Mouse (Mus musculus): ENCODE measurements around the gene Ddb1. TPM values are rescaled to one million over a fixed set of nuclear protein-coding genes. Genes with fewer than 3 reads are reported as not detected.
A peak's percentile ranks its signal among the peaks of the same experiment; 100 is the strongest.

Ddb1 gene
- total RNA-seq, 2 experiments from 2014 or later: 186 to 427 TPM

DNA sequence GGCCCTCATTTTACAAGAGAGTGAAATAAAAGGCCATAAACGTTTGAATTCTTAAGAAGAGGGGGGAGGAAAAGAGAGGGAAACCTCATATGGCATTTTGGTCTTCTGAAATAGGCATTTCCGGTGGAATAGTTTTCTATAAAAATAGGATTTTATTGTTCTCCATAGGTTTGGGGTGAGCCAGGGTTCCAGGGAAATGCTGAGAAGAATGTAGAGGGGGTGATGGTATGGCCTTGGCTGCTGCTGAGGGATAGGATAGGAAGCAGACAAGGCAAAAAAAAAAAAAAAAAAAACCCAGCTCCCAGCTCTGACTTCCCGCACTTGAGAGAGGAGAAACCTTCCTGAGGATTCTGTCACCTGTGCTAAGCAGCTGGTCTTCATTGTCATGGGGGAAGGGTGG is 50.9 kb downstream of the Ddb1 start:
- no peak for ATAC-seq (replicated peaks; ENCODE audit: poor library complexity, severe bottlenecking)

DNA sequence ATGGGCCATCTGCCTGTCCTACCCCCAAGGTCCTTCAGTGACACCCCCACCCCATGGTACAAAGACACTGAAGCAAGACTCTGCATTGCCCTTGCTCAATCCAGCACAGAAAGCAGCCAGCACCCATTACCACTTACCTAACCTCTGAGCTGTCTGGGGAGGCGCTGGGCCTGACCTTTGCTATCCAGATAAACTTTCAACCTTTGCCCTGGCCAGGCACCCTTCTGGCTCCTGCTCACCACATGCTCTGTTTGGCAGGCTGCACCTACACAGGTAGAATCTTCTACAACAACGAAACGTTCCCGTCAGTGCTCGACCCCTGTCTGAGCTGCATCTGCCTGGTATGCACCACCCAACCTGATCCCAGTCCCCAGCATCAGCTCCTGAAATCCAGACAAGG is 52.6 kb downstream of the Ddb1 start:
- ATAC-seq (replicated peaks; ENCODE audit: poor library complexity, severe bottlenecking): no peak

DNA sequence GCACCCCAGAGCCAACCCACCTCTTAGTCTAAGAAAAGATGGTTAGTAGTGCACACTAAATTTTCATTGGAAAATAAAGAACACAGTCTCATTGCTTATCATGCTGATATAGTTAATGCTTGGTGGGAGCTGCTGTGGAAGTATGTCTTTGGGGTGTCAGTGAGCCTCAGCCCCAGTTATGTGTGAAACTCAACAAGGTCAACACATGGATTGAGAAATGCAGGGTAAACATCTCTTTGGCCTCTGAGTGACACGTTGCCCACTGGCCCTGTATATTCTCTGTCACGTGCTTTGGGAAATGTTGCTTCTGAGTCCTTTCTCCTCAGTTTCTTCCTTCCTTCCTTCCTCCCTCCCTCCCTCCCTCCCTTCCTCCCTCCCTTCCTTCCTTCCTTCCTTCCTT is 53.3 kb downstream of the Ddb1 start:
- no peak for ATAC-seq (replicated peaks; ENCODE audit: poor library complexity, severe bottlenecking)

DNA sequence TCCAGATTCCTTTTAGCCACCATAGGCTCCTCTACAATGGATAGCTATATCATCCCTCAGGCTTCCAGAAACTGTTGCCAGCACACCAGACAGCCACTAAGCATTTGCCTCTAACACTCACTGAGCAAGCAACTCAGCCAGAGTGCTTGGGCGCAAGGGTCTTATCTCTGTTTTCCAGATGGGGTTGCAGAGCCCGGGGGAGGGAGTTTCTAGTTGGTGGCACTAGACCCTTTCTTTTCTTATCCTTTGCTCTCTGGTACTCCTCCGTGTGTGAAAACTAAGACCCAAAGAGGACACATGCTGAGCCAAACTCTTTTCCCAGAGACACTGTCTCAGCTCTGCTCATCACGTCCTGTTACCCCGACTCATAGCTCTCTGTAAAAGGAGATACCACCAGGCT is 56.2 kb downstream of the Ddb1 start:
- ATAC-seq (replicated peaks; ENCODE audit: poor library complexity, severe bottlenecking): no peak

DNA sequence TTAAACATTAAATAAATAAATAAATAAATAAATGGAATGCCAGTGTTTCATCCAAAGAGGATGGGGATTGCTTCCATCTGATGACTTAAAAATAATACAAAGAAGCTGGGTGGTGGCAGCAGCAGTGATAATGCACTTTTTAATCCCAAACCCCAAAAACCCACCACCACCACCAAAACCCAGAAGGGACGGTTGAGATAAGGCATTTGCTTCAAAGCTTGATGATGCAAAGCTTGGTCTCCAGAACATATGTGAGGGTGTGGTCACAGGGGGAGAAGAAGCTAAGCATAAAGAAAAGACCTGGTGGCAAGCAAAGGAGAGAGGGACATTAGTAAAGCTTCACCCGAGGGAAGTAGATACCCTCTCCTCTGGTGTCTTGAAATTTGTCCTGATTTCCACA is 56.8 kb downstream of the Ddb1 start:
- ATAC-seq (replicated peaks; ENCODE audit: poor library complexity, severe bottlenecking): no peak

DNA sequence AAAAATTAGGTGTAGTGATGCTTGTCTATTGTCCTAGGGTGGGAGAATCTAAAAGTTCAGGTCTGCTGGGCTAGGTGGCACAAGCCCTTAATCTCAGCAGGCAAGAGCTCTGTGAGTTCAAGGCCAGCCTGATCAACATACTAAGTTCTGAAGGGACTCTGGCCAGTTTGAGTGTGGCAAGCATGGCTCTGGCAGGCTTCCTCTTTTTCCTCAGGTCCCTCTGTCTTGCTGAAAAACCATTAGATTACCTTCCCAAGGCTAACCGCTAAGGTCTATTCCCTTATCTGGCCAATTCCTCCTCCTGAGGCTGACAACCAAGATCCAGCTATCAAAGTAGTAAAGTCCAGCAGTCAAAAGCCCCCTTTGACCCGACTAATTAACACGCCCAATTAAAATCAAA is 57.5 kb downstream of the Ddb1 start:
- peak; percentile 46 for ATAC-seq (replicated peaks; ENCODE audit: poor library complexity, severe bottlenecking)

DNA sequence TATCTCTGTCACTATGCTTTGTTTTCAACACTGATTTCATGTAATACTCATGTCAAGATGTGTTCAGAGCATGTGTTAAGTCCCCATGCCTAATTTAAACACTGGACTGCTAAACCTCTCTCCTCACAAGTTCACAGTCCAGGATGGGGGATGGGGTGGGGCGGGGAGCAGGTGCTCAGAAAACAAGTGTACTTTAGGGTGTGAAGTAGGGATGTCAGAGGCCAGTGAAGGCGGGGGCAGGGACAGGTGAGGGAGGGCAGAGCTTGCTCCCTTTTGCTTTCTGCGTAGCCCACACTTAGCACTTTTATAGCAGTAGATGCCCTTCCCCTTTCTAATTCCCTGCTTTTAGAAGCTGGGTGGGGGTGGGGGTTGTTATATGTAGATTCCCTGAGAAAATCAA is 60.0 kb downstream of the Ddb1 start:
- no peak for ATAC-seq (replicated peaks; ENCODE audit: poor library complexity, severe bottlenecking)

DNA sequence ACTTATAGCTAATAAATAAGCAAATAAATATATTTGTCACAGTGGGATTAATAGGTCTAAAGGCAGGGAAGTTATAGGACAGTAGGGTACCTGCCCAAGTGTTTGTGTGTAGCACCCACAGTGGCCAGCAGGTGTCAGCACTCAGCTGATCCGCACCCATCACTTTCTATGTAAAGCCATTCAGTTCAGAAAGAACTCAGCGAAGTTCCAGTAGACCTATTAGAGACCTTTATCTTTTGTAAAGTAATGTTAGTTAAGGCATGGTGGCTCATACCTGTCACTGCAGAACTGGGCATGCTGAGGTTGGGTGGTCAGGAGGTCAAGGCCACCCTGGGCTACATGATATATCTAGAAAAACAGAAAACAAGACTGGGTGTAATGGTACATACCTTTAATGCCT is 60.4 kb downstream of the Ddb1 start:
- ATAC-seq (replicated peaks; ENCODE audit: poor library complexity, severe bottlenecking): peak; percentile 83

DNA sequence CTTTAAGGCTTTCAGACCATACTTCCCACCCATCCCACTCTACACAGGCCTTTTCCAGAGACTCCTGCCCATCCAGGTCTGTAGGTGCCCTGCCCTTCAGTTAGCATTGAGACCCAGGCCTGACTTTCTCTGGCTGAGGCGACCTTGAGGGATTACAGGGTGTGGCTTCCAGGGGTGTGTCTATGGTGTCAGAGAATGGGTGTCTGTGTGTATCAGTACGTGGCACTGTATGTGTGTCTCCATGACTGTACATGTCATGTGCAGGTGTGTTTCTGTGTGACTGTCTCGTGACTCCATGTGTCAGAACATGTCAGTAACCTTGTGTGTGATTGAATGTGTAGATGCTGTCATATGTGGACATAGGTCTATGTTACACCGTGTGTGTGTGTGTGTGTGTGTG is 66.2 kb downstream of the Ddb1 start:
- ATAC-seq (replicated peaks; ENCODE audit: poor library complexity, severe bottlenecking): no peak

DNA sequence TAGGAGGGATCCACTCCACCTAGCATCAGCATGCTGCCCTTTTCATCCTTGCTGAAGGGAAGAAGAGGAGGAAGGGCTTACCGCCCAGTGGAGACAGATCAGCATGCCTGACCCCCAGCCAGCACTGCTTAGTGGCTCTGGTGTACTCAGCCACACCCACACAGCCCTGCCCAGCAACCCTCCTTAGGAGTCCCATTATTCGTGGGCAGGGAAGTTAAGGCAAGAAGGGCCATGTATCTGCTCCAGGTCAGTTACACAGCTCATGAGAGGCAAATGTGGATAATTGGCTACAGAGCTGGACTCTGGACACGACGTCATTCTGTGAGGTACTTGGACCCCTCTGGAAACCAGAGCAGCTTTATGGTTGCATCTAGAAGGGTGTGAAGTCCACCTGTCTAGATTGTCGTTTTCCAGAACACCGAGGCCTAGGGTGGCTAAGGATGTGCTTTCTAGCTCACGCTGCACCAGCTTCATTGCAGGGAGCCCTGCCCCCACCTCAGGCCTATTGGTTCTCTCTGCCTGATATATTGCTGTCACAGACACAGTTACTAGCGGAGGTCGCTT is 66.8 kb downstream of the Ddb1 start:
- ATAC-seq (replicated peaks; ENCODE audit: poor library complexity, severe bottlenecking): no peak

DNA sequence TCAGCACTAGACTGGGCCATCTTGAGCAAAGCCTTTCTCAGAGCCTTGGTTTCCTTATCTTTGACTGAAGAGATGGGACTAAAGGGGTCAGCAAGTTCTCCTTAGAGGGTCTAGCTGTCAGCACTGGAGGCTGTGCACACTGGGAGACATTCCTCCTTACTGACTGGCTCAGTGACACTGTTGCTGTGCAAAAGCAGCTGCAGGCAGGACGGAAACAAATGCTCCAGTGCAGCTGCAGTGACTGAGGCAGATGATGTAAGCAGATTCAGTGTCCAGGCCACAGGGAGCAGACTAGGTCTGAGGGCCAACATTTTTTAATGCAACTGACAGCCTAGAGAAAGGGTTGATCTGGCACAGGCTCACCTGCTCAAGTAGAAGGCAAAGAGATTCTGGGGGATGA is 68.1 kb downstream of the Ddb1 start:
- no peak for ATAC-seq (replicated peaks; ENCODE audit: poor library complexity, severe bottlenecking)

DNA sequence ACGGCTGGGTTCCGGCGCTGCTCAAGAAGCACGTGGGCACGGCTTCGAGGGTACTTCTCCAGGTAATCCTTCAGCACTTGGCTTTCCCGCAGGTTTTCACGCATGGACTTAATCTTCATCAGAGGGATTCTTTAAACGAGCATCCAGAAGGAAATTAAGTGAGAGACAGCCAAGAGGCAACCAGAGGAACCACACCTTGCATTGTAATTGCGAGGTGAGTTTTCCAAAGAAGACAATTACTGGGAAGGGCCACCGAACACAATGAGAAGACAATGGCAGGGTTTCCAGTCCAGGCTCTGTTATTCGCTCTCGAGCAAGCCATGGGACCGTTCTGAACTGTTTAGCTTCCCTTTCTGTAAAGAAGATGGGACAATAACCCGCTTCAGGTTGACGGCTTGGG is 71.5 kb downstream of the Ddb1 start:
- ATAC-seq (replicated peaks; ENCODE audit: poor library complexity, severe bottlenecking): no peak

DNA sequence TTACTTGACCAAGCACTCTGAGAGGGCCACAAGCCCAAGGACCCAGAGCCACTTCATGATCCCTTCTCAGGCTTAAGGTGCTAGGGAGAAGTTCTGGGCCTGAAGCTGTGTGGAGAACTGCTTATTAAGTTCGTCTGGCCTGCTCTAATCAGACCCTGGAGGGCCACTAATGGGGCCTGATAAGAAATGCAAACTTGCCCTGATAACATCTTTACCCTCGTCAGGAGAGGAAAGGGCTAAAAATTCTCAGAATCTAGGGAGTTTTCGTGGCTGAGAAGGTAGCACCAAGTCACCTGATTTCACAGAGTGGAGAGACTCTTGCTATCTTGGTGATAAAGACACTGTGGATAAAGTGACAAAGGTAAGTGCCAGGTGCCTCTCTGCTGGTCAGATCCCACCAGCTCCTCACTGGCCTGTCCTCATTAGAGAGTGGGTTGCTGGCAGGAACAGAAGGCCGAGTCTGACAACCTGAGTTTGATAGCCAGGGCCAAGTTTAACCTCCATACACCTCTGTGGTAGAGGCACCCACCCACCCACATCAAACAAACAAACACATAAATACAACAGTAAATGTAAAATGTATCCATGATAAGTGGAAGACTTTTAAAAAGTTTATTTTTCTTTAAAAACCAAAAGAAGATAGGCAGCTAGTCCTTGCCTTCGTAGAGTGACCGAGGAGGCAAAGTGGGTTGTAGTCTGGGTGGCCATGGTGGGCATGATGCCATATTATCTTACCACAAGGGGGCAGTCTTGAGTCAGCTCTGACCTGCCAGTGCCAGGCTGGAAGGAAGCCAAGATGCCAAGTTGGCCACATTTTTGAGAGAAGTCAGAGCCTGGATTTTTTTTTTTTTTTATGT is 73.0 kb downstream of the Ddb1 start, which contains the start of gene Pga5:
Gene Pga5 (minus strand): TSS at position 157 of the 857 bp plus-strand sequence.
- peak; percentile 66 for ATAC-seq (replicated peaks; ENCODE audit: poor library complexity, severe bottlenecking)

DNA sequence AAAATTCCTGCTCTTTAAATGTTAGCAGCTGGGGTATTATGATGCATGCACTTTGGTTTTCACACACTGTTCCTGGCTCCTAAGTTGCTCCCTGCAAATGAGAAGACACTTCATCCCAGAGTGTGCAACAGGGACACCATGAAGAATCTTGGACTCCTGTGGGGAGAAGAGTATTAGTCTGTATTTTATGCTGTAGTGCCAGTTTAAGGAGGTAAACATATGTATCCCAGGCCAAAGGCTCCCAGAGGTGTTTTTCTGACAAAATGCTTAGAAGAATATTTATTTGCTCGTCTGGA is 73.6 kb downstream of the Ddb1 start:
- ATAC-seq (replicated peaks; ENCODE audit: poor library complexity, severe bottlenecking): no peak

Other genes starting within 250 kb of the Ddb1 start
- gene Syt7, start 216.2 kb upstream of the Ddb1 start, total RNA-seq (2014; fragmentation: Nextera tagmentation): not detected in 2 replicates
- not detected in 2 replicates for gene Syt7, start 216.2 kb upstream of the Ddb1 start, total RNA-seq (2017)
- gene Lrrc10b, start 147.9 kb upstream of the Ddb1 start, total RNA-seq (2014; fragmentation: Nextera tagmentation): not detected in 2 replicates
- gene Lrrc10b, start 147.9 kb upstream of the Ddb1 start, total RNA-seq (2017): 0.34 TPM in 1 of 2 replicates, not detected in the other
- 1.2 TPM in 1 of 2 replicates, not detected in the other for gene Ppp1r32, start 122.4 kb upstream of the Ddb1 start, total RNA-seq (2014; fragmentation: Nextera tagmentation)
- not detected in 2 replicates for gene Ppp1r32, start 122.4 kb upstream of the Ddb1 start, total RNA-seq (2017)
- 73.3 and 88.9 TPM in 2 replicates for gene Cpsf7, start 80.1 kb upstream of the Ddb1 start, total RNA-seq (2014; fragmentation: Nextera tagmentation)
- gene Cpsf7, start 80.1 kb upstream of the Ddb1 start, total RNA-seq (2017): 34.5 and 36.4 TPM in 2 replicates
- gene Sdhaf2, start 79.2 kb upstream of the Ddb1 start, total RNA-seq (2014; fragmentation: Nextera tagmentation): 42.9 and 44.4 TPM in 2 replicates
- 48.7 and 58.9 TPM in 2 replicates for gene Sdhaf2, start 79.2 kb upstream of the Ddb1 start, total RNA-seq (2017)
- gene Tmem216, start 49.1 kb upstream of the Ddb1 start, total RNA-seq (2014; fragmentation: Nextera tagmentation): 30.4 and 39.5 TPM in 2 replicates
- gene Tmem216, start 49.1 kb upstream of the Ddb1 start, total RNA-seq (2017): 19.9 and 27.1 TPM in 2 replicates
- gene Cyb561a3, start 28.2 kb upstream of the Ddb1 start, total RNA-seq (2014; fragmentation: Nextera tagmentation): 35.1 and 39.7 TPM in 2 replicates
- 21.7 and 31.3 TPM in 2 replicates for gene Cyb561a3, start 28.2 kb upstream of the Ddb1 start, total RNA-seq (2017)
- gene Tmem138, start 28.0 kb upstream of the Ddb1 start, total RNA-seq (2014; fragmentation: Nextera tagmentation): 24.4 and 28.6 TPM in 2 replicates
- gene Tmem138, start 28.0 kb upstream of the Ddb1 start, total RNA-seq (2017): 5.8 and 8.1 TPM in 2 replicates
- gene Tkfc, start 327 bp downstream of the Ddb1 start, total RNA-seq (2014; fragmentation: Nextera tagmentation): 12.8 and 13.0 TPM in 2 replicates
- gene Tkfc, start 327 bp downstream of the Ddb1 start, total RNA-seq (2017): 5.0 and 7.1 TPM in 2 replicates
- not detected in 2 replicates for gene Vwce, start 28.9 kb downstream of the Ddb1 start, total RNA-seq (2014; fragmentation: Nextera tagmentation)
- 1.1 TPM in 1 of 2 replicates, not detected in the other for gene Vwce, start 28.9 kb downstream of the Ddb1 start, total RNA-seq (2017)
- gene Pga5, start 72.7 kb downstream of the Ddb1 start, total RNA-seq (2014; fragmentation: Nextera tagmentation): not detected in 2 replicates
- not detected in 2 replicates for gene Pga5, start 72.7 kb downstream of the Ddb1 start, total RNA-seq (2017)
- 21.1 and 23.8 TPM in 2 replicates for gene Vps37c, start 83.4 kb downstream of the Ddb1 start, total RNA-seq (2014; fragmentation: Nextera tagmentation)
- gene Vps37c, start 83.4 kb downstream of the Ddb1 start, total RNA-seq (2017): 15.3 and 20.0 TPM in 2 replicates
- gene Cd5, start 133.7 kb downstream of the Ddb1 start, total RNA-seq (2014; fragmentation: Nextera tagmentation): not detected in 2 replicates
- not detected in 2 replicates for gene Cd5, start 133.7 kb downstream of the Ddb1 start, total RNA-seq (2017)
- gene Cd6, start 224.7 kb downstream of the Ddb1 start, total RNA-seq (2014; fragmentation: Nextera tagmentation): 0.28 and 3.8 TPM in 2 replicates
- 0.21 and 0.26 TPM in 2 replicates for gene Cd6, start 224.7 kb downstream of the Ddb1 start, total RNA-seq (2017)
- 0.99 and 1.0 TPM in 2 replicates for gene Slc15a3, start 234.4 kb downstream of the Ddb1 start, total RNA-seq (2014; fragmentation: Nextera tagmentation)
- 0.22 and 0.88 TPM in 2 replicates for gene Slc15a3, start 234.4 kb downstream of the Ddb1 start, total RNA-seq (2017)

All from granulocyte monocyte progenitor cell, adult 5-6 weeks (primary cell).